Mouse (Mus musculus) MEL (cell line): ENCODE data around the gene Mertk. TPM values are rescaled to one million over a fixed set of nuclear protein-coding genes. Genes with fewer than 3 reads are reported as not detected.

Source experiments
- DNase-seq: peaks from one replicate; pipeline ENCODE4 v3.0.0; 2011; ENCODE audit warnings: low read depth, low spot score
- H3K27ac ChIP-seq: 2 replicates; pipeline ENCODE4 v1.5.1; 2012; ENCODE audit warnings: low read depth, mild to moderate bottlenecking, control low read depth, low read length, moderate library complexity; ENCODE audit not compliant: control insufficient read depth
- H3K27me3 ChIP-seq, 2 experiments: fragments of 150-350 bp in 1 of 2; sonication (generic) in 1 of 2; 2 replicates each; pipeline ENCODE4 v1.6.1; 2012; ENCODE audit warnings: low read length in 2 of 2, mild to moderate bottlenecking in 2 of 2, improper control_type of control experiment in 1 of 2, moderate library complexity in 1 of 2; ENCODE audit not compliant: insufficient read depth in 2 of 2, control insufficient read depth in 1 of 2
- H3K36me3 ChIP-seq, 2 experiments: 2 replicates each; pipeline ENCODE4 v1.6.1; 2012 to 2014; ENCODE audit warnings: low read length in 2 of 2, improper control_type of control experiment in 1 of 2, inconsistent platforms in 1 of 2, mild to moderate bottlenecking in 1 of 2; ENCODE audit not compliant: insufficient read depth in 2 of 2, control insufficient read depth in 1 of 2
- H3K4me1 ChIP-seq, 2 experiments: fragments of 150-350 bp in 1 of 2; sonication (generic) in 1 of 2; 2 replicates each; pipeline ENCODE4 v1.6.1; 2012; ENCODE audit warnings: low read length in 2 of 2, improper control_type of control experiment in 1 of 2, mild to moderate bottlenecking in 1 of 2; ENCODE audit not compliant: insufficient read depth in 2 of 2, control insufficient read depth in 1 of 2
- H3K4me3 ChIP-seq, 2 experiments: fragments of 150-350 bp in 1 of 2; sonication (generic) in 1 of 2; 2 replicates each; pipeline ENCODE4 v1.5.1; 2012; ENCODE audit warnings: low read depth in 2 of 2, low read length in 2 of 2, mild to moderate bottlenecking in 2 of 2, moderate library complexity in 2 of 2, control low read depth in 1 of 2, improper control_type of control experiment in 1 of 2; ENCODE audit not compliant: control insufficient read depth in 1 of 2, insufficient read depth in 1 of 2
- H3K79me2 ChIP-seq: 2 replicates; pipeline ENCODE4 v1.6.1; 2012; ENCODE audit warnings: mild to moderate bottlenecking, low read length, moderate library complexity; ENCODE audit not compliant: control insufficient read depth, poor library complexity, insufficient read depth
- H3K9ac ChIP-seq: 2 replicates; pipeline ENCODE4 v1.6.1; 2012; ENCODE audit warnings: low read depth, mild to moderate bottlenecking, control low read depth, low read length, moderate library complexity; ENCODE audit not compliant: control insufficient read depth, poor library complexity, severe bottlenecking
- H3K9me3 ChIP-seq: fragments of 150-350 bp; sonication (generic); replicated peaks from 2 replicates; pipeline ENCODE4 v1.6.1; 2012; ENCODE audit warnings: mild to moderate bottlenecking, low read length, improper control_type of control experiment, moderate library complexity; ENCODE audit not compliant: insufficient read depth
- BHLHE40 ChIP-seq: IDR thresholded peaks from 2 replicates; pipeline ENCODE4 v1.6.1; 2012; ENCODE audit warnings: low read depth, mild to moderate bottlenecking, inconsistent platforms, low read length, improper control_type of control experiment, borderline replicate concordance
- CHD1 ChIP-seq: IDR thresholded peaks from 2 replicates; pipeline ENCODE4 v1.6.1; 2012; ENCODE audit warnings: low read depth, mild to moderate bottlenecking, inconsistent platforms, low read length, improper control_type of control experiment
- CHD2 ChIP-seq: IDR thresholded peaks from 2 replicates; pipeline ENCODE4 v1.6.1; 2011; ENCODE audit warnings: low read length, improper control_type of control experiment
- E2F4 ChIP-seq: IDR thresholded peaks from 2 replicates; pipeline ENCODE4 v1.6.1; 2011; ENCODE audit warnings: low read depth, low read length, improper control_type of control experiment, borderline replicate concordance
- EP300 ChIP-seq, 2 experiments: IDR thresholded peaks; 2 replicates each; pipeline ENCODE4 v1.6.1; 2011; ENCODE audit warnings: improper control_type of control experiment in 2 of 2, low read length in 2 of 2, low read depth in 1 of 2, mild to moderate bottlenecking in 1 of 2
- HCFC1 ChIP-seq: IDR thresholded peaks from 2 replicates; pipeline ENCODE4 v1.6.1; 2012; ENCODE audit warnings: low read depth, mild to moderate bottlenecking, inconsistent platforms, low read length, improper control_type of control experiment, moderate library complexity
- KAT2A ChIP-seq: conservative IDR thresholded peaks from 2 replicates; pipeline ENCODE4 v1.6.1; 2012; ENCODE audit warnings: low read depth, low read length, improper control_type of control experiment, inconsistent platforms
- MAX ChIP-seq: IDR thresholded peaks from 2 replicates; pipeline ENCODE4 v1.6.1; 2011; ENCODE audit warnings: low read length, improper control_type of control experiment
- MEF2A ChIP-seq: IDR thresholded peaks from 2 replicates; pipeline ENCODE4 v1.6.1; 2014; ENCODE audit warnings: low read depth, mild to moderate bottlenecking, inconsistent platforms, low read length, improper control_type of control experiment; ENCODE audit not compliant: poor library complexity, insufficient replicate concordance, severe bottlenecking; ENCODE audit errors: extremely low read depth
- MYB ChIP-seq: IDR thresholded peaks from 2 replicates; pipeline ENCODE4 v1.6.1; 2011; ENCODE audit warnings: mild to moderate bottlenecking, low read depth, low read length, improper control_type of control experiment
- MYC ChIP-seq: IDR thresholded peaks from 2 replicates; pipeline ENCODE4 v1.6.1; 2011; ENCODE audit warnings: low read depth, mild to moderate bottlenecking, low read length, improper control_type of control experiment, moderate library complexity
- NELFE ChIP-seq: IDR thresholded peaks from 2 replicates; pipeline ENCODE4 v1.6.1; 2011; ENCODE audit warnings: low read depth, low read length, improper control_type of control experiment
- NRF1 ChIP-seq: IDR thresholded peaks from 2 replicates; pipeline ENCODE4 v1.6.1; 2014; ENCODE audit warnings: low read depth, mild to moderate bottlenecking, inconsistent platforms, low read length, improper control_type of control experiment, moderate library complexity; ENCODE audit not compliant: poor library complexity, insufficient read depth, severe bottlenecking
- POLR2A ChIP-seq, 2 experiments: IDR thresholded peaks; 2 replicates each; pipeline ENCODE4 v1.6.1; 2011 to 2012; ENCODE audit warnings: low read length in 2 of 2, mild to moderate bottlenecking in 2 of 2, control low read depth in 1 of 2, improper control_type of control experiment in 1 of 2, low read depth in 1 of 2, moderate library complexity in 1 of 2; ENCODE audit not compliant: control insufficient read depth in 1 of 2, insufficient read depth in 1 of 2, poor library complexity in 1 of 2
- POLR2AphosphoS2 ChIP-seq: IDR thresholded peaks from 2 replicates; pipeline ENCODE4 v1.6.1; 2011; ENCODE audit warnings: low read length, improper control_type of control experiment
- POLR2AphosphoS5 ChIP-seq: IDR thresholded peaks from 2 replicates; pipeline ENCODE4 v1.6.1; 2012; ENCODE audit warnings: low read depth, borderline replicate concordance, mild to moderate bottlenecking, inconsistent platforms, low read length, moderate library complexity, mixed read lengths
- SIN3A ChIP-seq: IDR thresholded peaks from 2 replicates; pipeline ENCODE4 v1.6.1; 2012; ENCODE audit warnings: low read length, improper control_type of control experiment, inconsistent platforms
- SMC3 ChIP-seq: IDR thresholded peaks from 2 replicates; pipeline ENCODE4 v1.6.1; 2011; ENCODE audit warnings: low read depth, low read length, improper control_type of control experiment
- TAL1 ChIP-seq: IDR thresholded peaks from 2 replicates; pipeline ENCODE4 v1.6.1; 2012; ENCODE audit warnings: mild to moderate bottlenecking, inconsistent platforms, low read length, moderate library complexity, mixed read lengths
- TBP ChIP-seq: IDR thresholded peaks from 2 replicates; pipeline ENCODE4 v1.8.0; 2011; ENCODE audit warnings: low read depth, low read length, improper control_type of control experiment
- TCF12 ChIP-seq: IDR thresholded peaks from 2 replicates; pipeline ENCODE4 v1.6.1; 2014; ENCODE audit warnings: low read depth, mild to moderate bottlenecking, inconsistent platforms, low read length, improper control_type of control experiment, moderate library complexity
- UBTF ChIP-seq: IDR thresholded peaks from 2 replicates; pipeline ENCODE4 v1.6.1; 2012; ENCODE audit warnings: low read depth, mild to moderate bottlenecking, inconsistent platforms, low read length, improper control_type of control experiment, moderate library complexity, borderline replicate concordance; ENCODE audit not compliant: insufficient read depth
- ZC3H11A ChIP-seq: IDR thresholded peaks from 2 replicates; pipeline ENCODE4 v1.6.1; 2012; ENCODE audit warnings: low read depth, mild to moderate bottlenecking, inconsistent platforms, low read length, improper control_type of control experiment
- ZMIZ1 ChIP-seq: IDR thresholded peaks from 2 replicates; pipeline ENCODE4 v1.6.1; 2012; ENCODE audit warnings: low read depth, mild to moderate bottlenecking, inconsistent platforms, low read length, improper control_type of control experiment, moderate library complexity
- polyA plus RNA-seq, 2 experiments: library from polyadenylated mRNA; stranded (reverse) in 1 of 2; unstranded in 1 of 2; fragments of >175 nt in 1 of 2; fragments of >200 nt in 1 of 2; gene quantifications; 2 replicates each; pipeline versions ENCODE4 v1.2.1 to v1.2.4; 2012; ENCODE audit warnings: low replicate concordance in 2 of 2, low read depth in 1 of 2; ENCODE audit not compliant: insufficient read length in 2 of 2, insufficient read depth in 1 of 2, missing spikeins in 1 of 2
- total RNA-seq: library from RNA; depleted of rRNA; stranded (reverse); fragments of 300-350 nt; gene quantifications from 2 replicates; pipeline ENCODE4 v1.2.3, GENCODE M21; 2012

Mertk gene
- total and polyA plus RNA-seq, 3 experiments: not detected

GRCm38 (mm10) chr2:128686921-128687557, 11.7 kb upstream of the Mertk start, which contains the start of gene Anapc1:
Gene Anapc1, minus strand, starts transcription at chr2:128687391.
- peak; percentile 95 for DNase-seq
- TF ChIP-seq SMC3 (no peak), CHD2 (no peak), TAL1 (no peak), MYB (no peak), NELFE (peak; percentile 77), MYC (peak; percentile 36; the same call in 1 of the 2 replicates), KAT2A (peak; percentile 51; the same call in 1 of the 2 replicates), POLR2AphosphoS2 (peak; percentile 70; the same call in 1 of the 2 replicates), SIN3A (peak; percentile 68), BHLHE40 (no peak), MAX (peak; percentile 90), CHD1 (0 out of 2 replicates have a peak, but pooled peaks have one; percentile 7), POLR2AphosphoS5 (peak; percentile 16; the same call in 1 of the 2 replicates), MEF2A (no peak), NRF1 (peak; percentile 86), EP300 (IDR thresholded peaks at IDR 0.05; ENCODE audit: low read depth in 1 of 2, low read length in 2 of 2) (no peak), TBP (peak; percentile 86), TCF12 (peak; percentile 76), ZMIZ1 (peak; percentile 70; the same call in 1 of the 2 replicates), ZC3H11A (no peak), HCFC1 (peak; percentile 85), UBTF (peak; percentile 83; the same call in 1 of the 2 replicates), POLR2A (IDR thresholded peaks at IDR 0.05; ENCODE audit: control insufficient read depth in 1 of 2, insufficient read depth in 1 of 2, low read depth in 1 of 2, low read length in 2 of 2, poor library complexity in 1 of 2) (peak; percentile 80 to 92), E2F4 (peak; percentile 44; the same call in 1 of the 2 replicates)
- Histone ChIP-seq H3K79me2 (peaks cover 28% of the 10 kb centered on the region), H3K27ac (peak within 1 kb of the TSS; percentile 92), H3K36me3 (peaks cover 4 to 15% of the 10 kb centered on the region in 2 experiments), H3K4me3 (peak within 1 kb of the TSS; percentile 91 to 96), H3K27me3 (no peaks in the 10 kb centered on the region), H3K4me1 (peaks cover 2 to 12% of the 10 kb centered on the region in 2 experiments; a peak in 3 of 4 replicates), H3K9me3 (no peaks in the 10 kb centered on the region), H3K9ac (peak within 1 kb of the TSS; percentile 95)
